Mouse (Mus musculus) cerebellum, adult 2 months (tissue): Measurements from ENCODE around the gene Vsnl1. TPM values are rescaled to one million over a fixed set of nuclear protein-coding genes. Genes with fewer than 3 reads are reported as not detected.

ENCODE experiments used
- DNase-seq, 2 experiments: peaks; one replicate each; pipeline ENCODE4 v3.0.0; 2021
- H3K27ac ChIP-seq: fragments of 200-500 bp; 2 replicates; pipeline ENCODE4 v1.5.1; 2012; ENCODE audit warnings: low read length, control low read depth, inconsistent platforms; ENCODE audit not compliant: insufficient read depth
- H3K27me3 ChIP-seq: fragments of 200-500 bp; 2 replicates; pipeline ENCODE4 v1.6.1; 2012; ENCODE audit warnings: inconsistent platforms, mild to moderate bottlenecking, low read length, moderate library complexity; ENCODE audit not compliant: control insufficient read depth, insufficient read depth
- H3K4me1 ChIP-seq: fragments of 200-500 bp; 2 replicates; pipeline ENCODE4 v1.6.1; 2011; ENCODE audit warnings: low read length; ENCODE audit not compliant: control insufficient read depth, insufficient read depth
- H3K4me3 ChIP-seq: fragments of 200-500 bp; replicated peaks from 2 replicates; pipeline ENCODE3; 2011; ENCODE audit warnings: mild to moderate bottlenecking, low read depth, low read length, control low read depth; ENCODE audit not compliant: insufficient read depth
- CTCF ChIP-seq: fragments of 200-500 bp; IDR thresholded peaks from 2 replicates; pipeline ENCODE4 v1.5.1; 2011; ENCODE audit warnings: low read depth, mild to moderate bottlenecking, control low read depth, low read length, moderate library complexity, borderline replicate concordance; ENCODE audit not compliant: insufficient read depth
- POLR2A ChIP-seq: fragments of 200-500 bp; IDR thresholded peaks from 2 replicates; pipeline ENCODE4 v1.6.1; 2011; ENCODE audit warnings: low read length, control low read depth, borderline replicate concordance; ENCODE audit not compliant: insufficient read depth
- WGBS: fragments of 180-500 bp; shearing (Covaris S2); methylation state at CpG from one replicate; pipeline ENCODE4 v1.1.7; 2018; 5-methylcytosine and 5-hydroxymethylcytosine counted together
- polyA plus RNA-seq: library from polyadenylated mRNA; depleted of rRNA; stranded (reverse); fragments of >200 nt; gene quantifications from 2 replicates; pipeline ENCODE4 v1.2.3, GENCODE M21; 2012

Gene Vsnl1
- polyA plus RNA-seq, 1 experiment, result 543 TPM

DNA sequence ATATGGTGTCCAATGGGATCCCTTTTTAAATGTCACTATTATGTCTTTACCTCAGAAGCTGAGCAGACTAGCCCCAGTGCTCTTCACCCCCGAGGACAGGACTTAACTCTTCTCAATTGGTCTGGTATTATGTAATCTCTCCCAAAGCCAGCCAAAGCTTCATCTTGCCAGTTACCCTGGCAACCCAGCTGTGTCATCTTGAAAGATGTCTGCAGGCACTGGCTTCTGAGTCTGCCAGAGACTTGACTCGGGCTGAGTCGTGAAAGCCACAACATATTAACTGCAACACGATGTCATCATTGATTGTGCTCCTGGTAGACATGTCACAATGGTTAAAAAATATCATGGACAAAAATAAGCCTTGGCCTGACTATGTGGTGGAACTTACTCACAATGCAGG, 66.4 kb downstream of the Vsnl1 start:
- Histone ChIP-seq H3K4me1 (0 out of 2 replicates have a peak, but pooled peaks cover 3% of the 10 kb centered on the region), H3K27me3 (no peaks in the 10 kb centered on the region), H3K4me3 (no peak overlapping the region), H3K27ac (no peak overlapping the region)
- 8% methylated on average over 4 of the region's 4 CpGs for WGBS
- TF ChIP-seq POLR2A, result no peak
- no peak for TF ChIP-seq CTCF
- DNase-seq, result peak in 1 of 2 experiments; percentile 63

DNA sequence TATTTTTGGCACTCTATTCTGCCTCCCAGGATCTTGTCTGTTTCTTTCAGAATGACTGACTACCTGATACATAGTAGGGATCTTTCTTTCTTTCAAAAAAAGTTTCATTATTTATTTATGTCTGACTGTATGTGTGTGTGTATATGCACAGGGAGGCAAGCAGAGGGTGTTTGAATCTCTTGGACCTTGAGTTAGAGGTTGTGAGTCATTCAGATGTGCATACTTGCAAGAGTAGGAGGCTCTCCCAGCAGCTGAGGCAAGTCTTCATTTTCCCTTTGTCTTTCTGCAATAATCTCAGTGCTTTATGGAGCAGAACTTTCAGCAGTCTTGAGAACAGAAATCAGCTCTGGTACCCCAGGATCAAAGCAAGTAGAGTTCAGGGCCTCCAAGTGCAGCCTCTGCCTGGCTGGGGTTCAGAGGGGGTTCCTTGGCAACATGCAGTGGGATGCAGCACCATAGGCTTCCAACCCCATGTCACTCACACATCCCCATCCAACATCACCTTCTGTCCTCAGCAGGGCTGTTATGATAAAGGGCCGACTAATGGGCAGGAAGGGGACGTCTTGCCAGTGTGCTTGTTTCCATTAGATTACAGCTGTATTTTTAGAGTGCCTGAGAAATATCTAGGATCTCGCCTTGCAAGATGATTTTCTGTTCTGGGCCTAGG, 69.2 kb downstream of the Vsnl1 start:
- Histone ChIP-seq H3K27me3 (no peaks in the 10 kb centered on the region), H3K4me1 (peaks cover 11% of the 10 kb centered on the region), H3K27ac (no peak overlapping the region), H3K4me3 (no peak overlapping the region)
- WGBS, result 64% methylated on average over 3 of the region's 3 CpGs
- no peak for TF ChIP-seq POLR2A
- TF ChIP-seq CTCF, result no peak
- DNase-seq, result no peak

DNA sequence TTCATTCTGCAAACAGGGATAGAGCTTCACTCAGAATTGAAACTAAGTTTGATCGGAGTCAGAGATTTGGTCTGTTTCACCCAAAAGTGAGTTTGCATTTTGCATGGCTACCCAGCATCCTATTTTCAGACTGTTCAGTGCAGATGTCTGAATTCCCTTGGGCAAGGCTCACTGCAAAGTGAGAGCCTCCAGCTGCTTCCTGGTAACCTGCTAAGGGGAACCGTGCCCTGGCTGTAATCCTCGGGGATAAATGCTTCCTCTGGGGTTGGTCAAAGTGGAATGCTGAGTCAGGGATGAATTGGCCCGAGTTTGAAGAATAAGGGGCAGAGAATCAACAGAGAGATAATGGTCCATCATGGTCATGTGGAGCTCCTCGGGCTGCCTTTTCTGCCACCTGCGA, 71.5 kb downstream of the Vsnl1 start:
- TF ChIP-seq CTCF, result no peak
- no peak for TF ChIP-seq POLR2A
- 30% methylated on average over 6 of the region's 6 CpGs for WGBS
- Histone ChIP-seq H3K4me3 (no peak overlapping the region), H3K4me1 (peaks cover 8% of the 10 kb centered on the region), H3K27ac (no peak overlapping the region), H3K27me3 (no peaks in the 10 kb centered on the region)
- DNase-seq, result no peak

DNA sequence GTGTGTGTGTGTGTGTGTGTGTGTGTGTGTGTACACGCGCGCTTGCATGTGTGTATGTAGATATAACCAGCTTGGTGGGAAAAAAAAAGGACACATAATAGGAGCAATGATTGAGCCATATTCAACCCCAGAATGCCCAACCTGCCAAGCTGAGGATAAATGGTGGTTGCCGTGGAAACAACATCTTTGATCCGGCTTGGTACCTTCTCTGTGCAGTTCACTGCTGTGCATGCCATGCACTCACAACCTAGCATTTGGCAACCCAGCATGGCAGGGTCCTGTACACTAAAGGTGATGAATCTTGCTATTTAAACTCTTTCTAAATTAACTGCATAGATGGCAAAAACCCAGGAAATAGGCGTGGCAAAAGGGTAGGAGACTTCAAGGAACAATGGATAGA, 74.0 kb downstream of the Vsnl1 start:
- no peaks in the 10 kb centered on the region for H3K27me3 ChIP-seq
- 73% methylated on average over 6 of the region's 6 CpGs for WGBS
- no peak for TF ChIP-seq POLR2A
- TF ChIP-seq CTCF, result no peak
- DNase-seq, result no peak
- H3K4me3 ChIP-seq, result no peak overlapping the region
- H3K4me1 ChIP-seq, result peaks cover 8% of the 10 kb centered on the region
- no peak overlapping the region for H3K27ac ChIP-seq

DNA sequence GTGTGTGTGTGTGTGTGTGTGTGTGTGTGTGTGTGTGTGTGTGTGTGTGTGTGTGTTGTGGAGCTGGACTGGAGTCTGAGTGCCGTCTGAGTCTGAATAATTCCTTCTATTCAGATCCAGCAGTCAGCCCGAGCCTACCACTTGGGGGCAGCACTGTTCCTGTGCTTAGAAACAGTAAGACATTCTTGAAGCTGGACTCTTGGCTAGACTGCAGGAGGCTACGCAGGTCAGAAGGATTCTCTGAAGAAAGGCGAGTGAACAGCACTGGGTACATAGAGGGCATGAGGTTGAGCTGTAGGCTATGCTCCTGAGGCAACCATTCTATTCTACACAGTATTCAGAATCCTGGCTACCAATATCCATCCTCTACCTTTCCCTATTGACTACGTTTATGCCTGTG, 85.5 kb downstream of the Vsnl1 start:
- H3K27me3 ChIP-seq, result no peaks in the 10 kb centered on the region
- peak; percentile 84 to 88 for DNase-seq
- H3K4me3 ChIP-seq, result no peak overlapping the region
- TF ChIP-seq POLR2A (no peak), CTCF (peak; percentile 84)
- 19% methylated on average over 5 of the region's 5 CpGs for WGBS
- H3K27ac ChIP-seq, result no peak overlapping the region
- peaks cover 15% of the 10 kb centered on the region for H3K4me1 ChIP-seq

DNA sequence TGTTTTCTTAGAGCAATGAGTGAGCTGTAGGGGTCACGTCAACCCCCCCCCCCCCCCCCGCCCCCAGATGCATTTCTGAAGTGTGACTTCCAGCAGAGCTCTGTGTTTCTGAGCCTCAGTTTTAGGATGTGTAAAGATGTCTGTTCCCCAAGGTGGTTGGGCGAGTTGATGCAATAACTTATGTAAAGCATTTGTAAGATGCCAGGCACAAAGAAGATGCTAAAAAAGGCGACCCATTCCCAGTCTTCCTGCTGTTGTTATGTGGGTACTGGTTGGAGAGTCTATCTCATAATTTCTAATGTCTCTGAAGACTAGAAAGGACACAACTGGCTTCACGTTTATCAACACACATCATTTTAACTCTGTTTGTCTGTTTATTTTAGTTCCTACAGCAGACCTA, 86.5 kb downstream of the Vsnl1 start:
- no peak for TF ChIP-seq POLR2A
- TF ChIP-seq CTCF, result no peak
- Histone ChIP-seq H3K4me3 (no peak overlapping the region), H3K4me1 (peaks cover 15% of the 10 kb centered on the region), H3K27ac (no peak overlapping the region), H3K27me3 (no peaks in the 10 kb centered on the region)
- WGBS, result 61% methylated on average over 5 of the region's 5 CpGs
- DNase-seq, result no peak

DNA sequence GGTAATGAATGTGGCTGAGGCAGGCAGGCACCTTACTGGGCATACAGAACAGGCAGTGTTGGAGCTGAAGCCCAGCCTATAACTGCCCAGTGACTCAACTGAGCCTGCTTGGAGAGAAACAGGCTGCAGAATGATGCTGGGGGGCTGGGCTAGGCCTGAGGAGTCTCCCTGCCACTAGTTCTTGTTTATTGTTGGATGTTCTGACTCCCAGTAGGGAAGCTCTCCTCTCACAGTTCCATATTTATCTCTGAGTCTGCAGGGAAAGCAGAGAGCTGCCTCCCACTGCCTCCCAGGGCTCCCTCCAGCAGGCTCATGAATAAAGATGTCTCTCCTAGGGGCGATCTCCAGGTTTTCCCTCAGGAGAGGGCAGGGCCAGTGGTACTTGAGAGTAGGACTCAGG, 88.0 kb downstream of the Vsnl1 start:
- WGBS, result 3% methylated on average over 1 of the region's 1 CpGs
- peaks cover 15% of the 10 kb centered on the region for H3K4me1 ChIP-seq
- peak in 1 of 2 experiments; percentile 27 for DNase-seq
- TF ChIP-seq CTCF (no peak), POLR2A (no peak)
- no peak overlapping the region for H3K4me3 ChIP-seq
- H3K27me3 ChIP-seq, result no peaks in the 10 kb centered on the region
- no peak overlapping the region for H3K27ac ChIP-seq

DNA sequence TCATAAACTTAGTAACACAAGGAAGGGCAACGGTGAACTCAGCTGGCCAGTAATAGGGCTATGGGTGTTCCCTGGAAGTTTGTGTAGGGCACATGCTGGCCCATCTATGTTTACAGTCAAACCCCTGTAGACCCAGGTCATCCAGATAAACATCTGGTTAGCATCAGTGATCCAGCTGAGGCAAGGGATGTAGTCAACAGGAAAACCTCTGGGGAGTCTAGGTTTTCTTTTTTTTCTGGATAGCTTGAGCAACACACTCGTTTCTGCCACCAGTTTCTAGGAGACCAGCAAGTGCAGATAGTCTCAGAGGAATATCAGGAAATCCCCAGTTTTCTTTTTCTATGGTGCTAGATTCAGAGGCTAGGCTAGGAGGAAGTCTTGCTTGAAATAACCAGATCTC, 90.5 kb downstream of the Vsnl1 start:
- Histone ChIP-seq H3K27ac (no peak overlapping the region), H3K4me1 (peaks cover 16% of the 10 kb centered on the region), H3K4me3 (no peak overlapping the region), H3K27me3 (no peaks in the 10 kb centered on the region)
- no peak for DNase-seq
- 71% methylated on average over 2 of the region's 2 CpGs for whole genome bisulfite sequencing
- no peak for TF ChIP-seq CTCF
